Mouse (Mus musculus) kidney, embryonic 15.5 days (tissue): ENCODE data around the gene Zfp574. TPM values are rescaled to one million over a fixed set of nuclear protein-coding genes. Genes with fewer than 3 reads are reported as not detected.

ENCODE experiments used
- ATAC-seq: fragments of 200-750 bp; cut with Nextera tagmentation; replicated peaks from 2 replicates; pipeline ENCODE4 v1.8.0; 2017; ENCODE audit warnings: moderate TSS enrichment; ENCODE audit not compliant: low FRiP score
- H3K27ac ChIP-seq: fragments of 300-500 bp; sonication (generic); 2 replicates; pipeline ENCODE4 v1.5.1; 2015; ENCODE audit warnings: mild to moderate bottlenecking, inconsistent platforms
- H3K27me3 ChIP-seq: fragments of 300-500 bp; sonication (generic); 2 replicates; pipeline ENCODE4 v1.6.1; 2015; ENCODE audit warnings: inconsistent platforms
- H3K36me3 ChIP-seq: fragments of 300-500 bp; sonication (generic); 2 replicates; pipeline ENCODE4 v1.6.1; 2015; ENCODE audit warnings: inconsistent platforms
- H3K4me1 ChIP-seq: fragments of 300-500 bp; sonication (generic); 2 replicates; pipeline ENCODE4 v1.6.1; 2015; ENCODE audit warnings: inconsistent platforms
- H3K4me2 ChIP-seq: fragments of 300-500 bp; sonication (generic); 2 replicates; pipeline ENCODE4 v1.6.1; 2015; ENCODE audit warnings: moderate library complexity, mild to moderate bottlenecking, inconsistent platforms
- H3K4me3 ChIP-seq: fragments of 300-500 bp; sonication (generic); replicated peaks from 2 replicates; pipeline ENCODE4 v1.5.1; 2015; ENCODE audit warnings: mild to moderate bottlenecking, inconsistent platforms
- H3K9ac ChIP-seq: fragments of 300-500 bp; sonication (generic); 2 replicates; pipeline ENCODE4 v1.6.1; 2015; ENCODE audit warnings: mild to moderate bottlenecking, inconsistent platforms
- H3K9me3 ChIP-seq: fragments of 300-500 bp; sonication (generic); replicated peaks from 2 replicates; pipeline ENCODE4 v1.6.1; 2016; ENCODE audit warnings: inconsistent platforms
- WGBS: fragments of 180-500 bp; shearing (Covaris S2); methylation state at CpG from one replicate; pipeline ENCODE4 v1.1.7; 2015; ENCODE audit warnings: mixed read lengths; 5-methylcytosine and 5-hydroxymethylcytosine counted together
- microRNA-seq: library from miRNA; unstranded; fragments of <30 nt; microRNA quantifications from one replicate; pipeline ENCODE4, GENCODE M21; 2016
- polyA plus RNA-seq: library from polyadenylated mRNA; unstranded; fragments of >200 nt; fragmentation: Nextera tagmentation; extraction: Ambion mirVana; gene quantifications from 2 replicates; pipeline ENCODE4 v1.2.1, GENCODE M21; 2015

Zfp574 gene
- polyA plus RNA-seq, 1 experiment from 2014 or later = 37.1 TPM

DNA sequence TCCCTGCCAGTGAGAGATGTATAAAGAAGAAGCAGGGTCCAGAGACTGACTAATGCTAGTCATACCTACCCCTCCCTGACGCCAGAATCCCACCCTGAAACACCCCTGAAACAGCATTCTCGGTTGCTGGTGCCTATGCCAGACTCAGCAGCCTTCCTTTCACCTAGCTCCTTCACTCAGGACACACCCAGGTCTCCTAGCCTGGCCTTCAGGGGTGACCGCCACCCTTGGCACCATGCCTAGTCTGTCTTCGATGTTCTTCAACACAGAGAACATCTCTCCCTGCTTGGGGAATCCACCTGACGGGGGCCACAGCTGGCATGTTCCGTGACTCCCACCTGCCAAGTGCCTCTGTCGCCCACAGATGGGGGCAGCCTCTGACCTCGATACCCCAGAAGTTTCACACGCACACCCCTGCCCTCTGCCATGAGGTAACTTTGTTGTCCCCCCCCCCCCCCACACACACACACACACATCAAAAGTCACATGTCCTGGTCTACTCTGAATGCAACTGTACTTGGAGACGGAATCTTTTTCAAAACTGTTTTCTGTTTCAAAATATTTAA is 53.4 kb downstream of the Zfp574 start:
- Histone ChIP-seq H3K4me3 (no peak overlapping the region), H3K9ac (no peak overlapping the region), H3K4me1 (no peaks in the 10 kb centered on the region), H3K4me2 (no peak overlapping the region), H3K9me3 (no peaks in the 10 kb centered on the region), H3K36me3 (no peaks in the 10 kb centered on the region), H3K27me3 (peaks cover 10% of the 10 kb centered on the region; the same call in 1 of the 2 replicates), H3K27ac (no peak overlapping the region)
- no peak for ATAC-seq
- WGBS = 69% methylated on average over 10 of the region's 10 CpGs

DNA sequence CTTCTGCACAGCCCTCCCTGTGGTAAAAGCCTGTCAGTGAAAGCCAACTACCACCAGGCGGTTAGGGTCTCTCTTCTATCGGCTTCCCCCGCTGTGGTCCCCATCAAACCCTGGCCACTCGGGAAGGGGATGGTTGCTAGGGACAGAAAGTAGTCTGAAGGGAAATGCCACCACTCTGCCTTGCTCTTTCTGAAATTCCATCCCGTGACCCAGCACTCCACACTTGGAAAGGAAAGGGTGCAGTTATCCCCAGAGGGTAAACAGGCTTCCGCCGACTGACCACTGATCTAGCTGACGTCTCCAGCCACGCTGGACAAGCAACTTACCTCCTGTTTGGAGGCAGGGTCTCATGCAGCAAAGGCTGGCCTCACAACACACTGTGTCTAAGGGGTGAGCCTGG is 55.6 kb downstream of the Zfp574 start:
- WGBS = 63% methylated on average over 9 of the region's 9 CpGs
- H3K36me3 ChIP-seq = no peaks in the 10 kb centered on the region
- H3K4me1 ChIP-seq = peaks cover 6% of the 10 kb centered on the region
- peaks cover 31% of the 10 kb centered on the region for H3K27me3 ChIP-seq
- H3K4me3 ChIP-seq = no peak overlapping the region
- no peak overlapping the region for H3K4me2 ChIP-seq
- ATAC-seq = no peak
- H3K9me3 ChIP-seq = no peaks in the 10 kb centered on the region
- H3K27ac ChIP-seq = no peak overlapping the region
- no peak overlapping the region for H3K9ac ChIP-seq

DNA sequence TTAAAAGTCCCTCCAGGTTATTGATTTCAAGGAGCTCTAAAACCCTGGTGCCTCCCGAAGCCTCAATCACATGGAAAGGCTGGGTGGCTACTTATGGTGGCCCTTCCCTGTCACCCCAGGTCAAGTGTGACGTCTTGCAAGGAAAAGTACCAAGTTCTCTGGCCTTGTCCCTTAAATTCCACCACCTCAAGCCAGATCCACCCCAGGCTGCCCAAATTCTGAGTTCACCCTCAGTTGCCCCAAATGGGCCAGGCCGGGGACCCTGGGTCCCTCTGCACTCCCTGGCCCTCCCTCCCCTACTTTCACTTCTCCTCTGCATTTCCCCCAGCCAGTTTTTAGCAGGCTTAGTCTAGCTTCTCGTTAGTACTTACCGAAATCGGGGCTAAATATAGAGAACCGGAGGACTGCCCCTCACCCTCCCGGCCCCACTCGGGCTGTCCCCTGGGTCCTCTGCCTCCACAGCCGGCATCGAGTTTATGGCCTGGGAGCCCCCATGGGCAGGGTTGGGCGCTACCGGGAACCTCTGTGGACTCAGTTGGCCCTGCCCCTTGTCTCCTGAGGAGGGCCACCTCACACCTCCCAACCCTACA is 57.1 kb downstream of the Zfp574 start:
- WGBS = 57% methylated on average over 13 of the region's 13 CpGs
- Histone ChIP-seq H3K27me3 (peaks cover 46% of the 10 kb centered on the region), H3K4me3 (no peak overlapping the region), H3K4me2 (no peak overlapping the region), H3K4me1 (peaks cover 9% of the 10 kb centered on the region), H3K9me3 (no peaks in the 10 kb centered on the region), H3K27ac (no peak overlapping the region), H3K9ac (no peak overlapping the region), H3K36me3 (no peaks in the 10 kb centered on the region)
- no peak for ATAC-seq

DNA sequence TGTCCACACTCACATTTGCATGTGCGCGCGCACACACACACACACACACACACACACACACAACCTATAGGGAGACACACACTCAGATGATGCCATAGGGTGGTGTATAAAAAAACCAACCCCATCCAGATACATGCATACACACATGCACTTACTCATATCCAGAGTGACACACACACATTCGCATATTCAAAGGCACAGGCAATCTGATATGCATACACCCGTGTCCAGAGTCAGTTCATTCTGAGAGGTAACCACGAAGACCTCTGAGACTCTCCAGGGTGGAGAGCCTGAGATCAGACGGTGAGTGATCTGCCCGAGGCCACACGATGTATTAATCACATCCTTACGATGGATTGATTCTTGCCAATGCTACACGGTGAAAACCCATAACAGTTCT is 58.2 kb downstream of the Zfp574 start:
- no peaks in the 10 kb centered on the region for H3K36me3 ChIP-seq
- ATAC-seq = no peak
- H3K4me1 ChIP-seq = peaks cover 9% of the 10 kb centered on the region
- no peak overlapping the region for H3K27ac ChIP-seq
- no peaks in the 10 kb centered on the region; the same call in 1 of the 2 replicates for H3K9me3 ChIP-seq
- no peak overlapping the region for H3K9ac ChIP-seq
- no peak overlapping the region for H3K4me2 ChIP-seq
- H3K27me3 ChIP-seq = peaks cover 57% of the 10 kb centered on the region
- H3K4me3 ChIP-seq = no peak overlapping the region
- WGBS = 85% methylated on average over 11 of the region's 11 CpGs

DNA sequence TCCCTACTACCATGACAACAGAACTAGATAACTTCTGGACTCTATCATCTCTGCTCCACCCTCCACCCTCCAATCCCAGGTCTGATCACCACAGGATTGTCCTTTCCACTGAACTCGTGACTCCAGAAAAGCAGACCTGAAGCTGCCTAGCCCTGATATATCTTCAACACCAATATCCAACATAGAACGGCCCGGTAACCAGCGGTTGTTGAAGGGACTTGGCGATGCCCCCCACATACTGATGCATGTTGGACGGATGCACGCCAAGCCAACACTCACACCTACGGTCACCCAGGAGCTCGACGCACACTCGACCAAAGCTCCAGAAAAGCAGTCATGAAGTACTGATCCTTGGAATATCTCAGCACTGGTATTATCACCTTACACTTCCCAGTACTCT is 58.9 kb downstream of the Zfp574 start:
- Histone ChIP-seq H3K9me3 (no peaks in the 10 kb centered on the region; the same call in 1 of the 2 replicates), H3K9ac (no peak overlapping the region), H3K27me3 (peaks cover 63% of the 10 kb centered on the region), H3K4me1 (peaks cover 9% of the 10 kb centered on the region), H3K27ac (no peak overlapping the region), H3K36me3 (no peaks in the 10 kb centered on the region), H3K4me2 (no peak overlapping the region), H3K4me3 (no peak overlapping the region)
- no peak for ATAC-seq
- 89% methylated on average over 11 of the region's 11 CpGs for WGBS

DNA sequence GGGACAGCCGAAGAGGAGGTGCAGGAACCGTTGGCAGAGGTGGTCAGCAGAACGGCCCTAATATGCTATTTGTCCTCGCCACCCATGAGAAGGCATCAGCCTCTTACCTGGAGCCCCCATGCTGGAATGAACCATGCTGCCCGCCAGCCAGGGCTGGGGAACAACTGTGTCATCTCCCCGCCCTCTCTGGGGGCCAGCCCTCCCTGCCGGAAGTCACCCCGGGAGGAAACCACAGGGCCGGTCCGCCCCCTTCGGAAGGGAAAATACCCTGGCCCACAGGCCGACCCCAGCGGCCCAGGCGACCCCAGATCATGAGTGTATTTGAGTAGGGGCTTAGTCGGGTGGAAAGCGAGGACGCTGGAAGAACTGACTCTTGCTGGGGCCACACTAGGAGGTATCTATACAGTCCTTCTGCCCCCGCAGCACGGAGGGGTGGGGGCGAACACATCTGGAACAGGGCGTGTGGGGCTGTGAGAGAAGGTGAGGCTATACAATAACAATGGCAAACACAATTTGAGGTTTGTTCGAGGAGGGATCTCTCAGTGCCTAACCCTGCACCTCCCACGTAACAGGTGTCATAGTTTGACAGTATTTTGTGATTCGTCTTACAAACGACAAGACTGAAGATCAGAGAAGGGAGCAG is 60.1 kb downstream of the Zfp574 start:
- H3K36me3 ChIP-seq = no peaks in the 10 kb centered on the region
- 6% methylated on average over 25 of the region's 25 CpGs for WGBS
- no peak overlapping the region for H3K9ac ChIP-seq
- peaks cover 65% of the 10 kb centered on the region for H3K27me3 ChIP-seq
- peak overlapping the region; percentile 37; the same call in 1 of the 2 replicates for H3K4me2 ChIP-seq
- no peak overlapping the region for H3K27ac ChIP-seq
- H3K4me3 ChIP-seq = peak overlapping the region; percentile 6; the same call in 1 of the 2 replicates
- no peak for ATAC-seq
- no peaks in the 10 kb centered on the region; the same call in 1 of the 2 replicates for H3K9me3 ChIP-seq
- peaks cover 9% of the 10 kb centered on the region for H3K4me1 ChIP-seq

Small RNAs within 50 kb of the gene (microRNA-seq; reads per million reads assigned to microRNA genes)
- not detected for gene Mir6537

Other genes starting within 250 kb of the Zfp574 start
- 15.3 TPM in 2 replicates for gene Gm9844, start 210.4 kb upstream of the Zfp574 start, polyA plus RNA-seq
- gene Lypd4, start 202.6 kb upstream of the Zfp574 start, polyA plus RNA-seq = not detected in 2 replicates
- gene Dmrtc2, start 202.5 kb upstream of the Zfp574 start, polyA plus RNA-seq = not detected in 2 replicates
- 2,383 and 2,806 TPM in 2 replicates for gene Rps19, start 188.2 kb upstream of the Zfp574 start, polyA plus RNA-seq
- gene Cd79a, start 175.2 kb upstream of the Zfp574 start, polyA plus RNA-seq = 1.8 TPM in 2 replicates
- 92.5 and 101 TPM in 2 replicates for gene Arhgef1, start 169.7 kb upstream of the Zfp574 start, polyA plus RNA-seq
- gene Gm4881, start 128.1 kb upstream of the Zfp574 start, polyA plus RNA-seq = not detected in 2 replicates
- gene Rabac1, start 99.8 kb upstream of the Zfp574 start, polyA plus RNA-seq = 143 and 153 TPM in 2 replicates
- 0.68 and 2.1 TPM in 2 replicates for gene Atp1a3, start 66.6 kb upstream of the Zfp574 start, polyA plus RNA-seq
- gene Grik5, start 221 bp upstream of the Zfp574 start, polyA plus RNA-seq = 5.1 and 7.0 TPM in 2 replicates
- 0.64 and 2.5 TPM in 2 replicates for gene Pou2f2, start 107.2 kb downstream of the Zfp574 start, polyA plus RNA-seq
- 10.2 and 11.7 TPM in 2 replicates for gene Dedd2, start 148.0 kb downstream of the Zfp574 start, polyA plus RNA-seq
- gene Zfp526, start 148.9 kb downstream of the Zfp574 start, polyA plus RNA-seq = 2.5 and 2.6 TPM in 2 replicates
- gene Gsk3a, start 165.3 kb downstream of the Zfp574 start, polyA plus RNA-seq = 10.7 and 12.1 TPM in 2 replicates
- 16.9 and 17.9 TPM in 2 replicates for gene Erf, start 178.2 kb downstream of the Zfp574 start, polyA plus RNA-seq
- gene Cic, start 195.1 kb downstream of the Zfp574 start, polyA plus RNA-seq = 28.2 and 32.4 TPM in 2 replicates
- 181 and 191 TPM in 2 replicates for gene Pafah1b3, start 225.4 kb downstream of the Zfp574 start, polyA plus RNA-seq
- gene Prr19, start 228.8 kb downstream of the Zfp574 start, polyA plus RNA-seq = 0.90 and 1.0 TPM in 2 replicates
- 0.68 and 0.87 TPM in 2 replicates for gene Tmem145, start 233.5 kb downstream of the Zfp574 start, polyA plus RNA-seq
- 13.3 and 16.4 TPM in 2 replicates for gene Megf8, start 244.6 kb downstream of the Zfp574 start, polyA plus RNA-seq